Mouse (Mus musculus) forebrain, embryonic 15.5 days (tissue): Measurements from ENCODE around the gene Eif2s2. TPM values are rescaled to one million over a fixed set of nuclear protein-coding genes. Genes with fewer than 3 reads are reported as not detected.
"Not testable (repeated sequence)": the region's sequence is repeated elsewhere in the genome, so short reads cannot be mapped to it uniquely, and the experiment has no call there.

Source experiments
- ATAC-seq: fragments of 200-750 bp; cut with Nextera tagmentation; replicated peaks from 2 replicates; pipeline ENCODE4 v1.8.0; 2017; ENCODE audit warnings: mild to moderate bottlenecking, moderate TSS enrichment, moderate library complexity
- H3K27ac ChIP-seq: fragments of 300-500 bp; sonication (generic); replicated peaks from 2 replicates; pipeline ENCODE4 v1.5.1; 2015; ENCODE audit warnings: mild to moderate bottlenecking, inconsistent platforms
- H3K27me3 ChIP-seq: fragments of 300-500 bp; sonication (generic); 2 replicates; pipeline ENCODE4 v1.6.1; 2015; ENCODE audit warnings: inconsistent platforms
- H3K36me3 ChIP-seq: fragments of 300-500 bp; sonication (generic); 2 replicates; pipeline ENCODE4 v1.6.1; 2015; ENCODE audit warnings: mild to moderate bottlenecking, inconsistent platforms
- H3K4me1 ChIP-seq: fragments of 300-500 bp; sonication (generic); 2 replicates; pipeline ENCODE4 v1.6.1; 2015; ENCODE audit warnings: inconsistent platforms
- H3K4me2 ChIP-seq: fragments of 300-500 bp; sonication (generic); replicated peaks from 2 replicates; pipeline ENCODE4 v1.6.1; 2015; ENCODE audit warnings: mild to moderate bottlenecking, inconsistent platforms
- H3K4me3 ChIP-seq: fragments of 300-500 bp; sonication (generic); 2 replicates; pipeline ENCODE4 v1.5.1; 2015; ENCODE audit warnings: mild to moderate bottlenecking, inconsistent platforms
- H3K9ac ChIP-seq: fragments of 300-500 bp; sonication (generic); replicated peaks from 2 replicates; pipeline ENCODE4 v1.6.1; 2015; ENCODE audit warnings: mild to moderate bottlenecking, inconsistent platforms
- H3K9me3 ChIP-seq: fragments of 300-500 bp; sonication (generic); 2 replicates; pipeline ENCODE4 v1.6.1; 2016; ENCODE audit warnings: inconsistent platforms
- WGBS: fragments of 180-500 bp; shearing (Covaris S2); methylation state at CpG from one replicate; pipeline ENCODE4 v1.1.7; 2015; ENCODE audit warnings: mixed read lengths; 5-methylcytosine and 5-hydroxymethylcytosine counted together
- polyA plus RNA-seq: library from polyadenylated mRNA; unstranded; fragments of >200 nt; fragmentation: Nextera tagmentation; extraction: Ambion mirVana; gene quantifications from 2 replicates; pipeline ENCODE4 v1.2.1, GENCODE M21; 2015

Gene Eif2s2
- polyA plus RNA-seq, result 69.1 and 70.9 TPM in 2 replicates

GRCm38 (mm10) chr2:154892201-154893044 lies at the start of gene Eif2s2:
Gene Eif2s2, minus strand, starts transcription at chr2:154892935.
- Histone ChIP-seq H3K36me3 (peaks cover 4% of the 10 kb centered on the region; the same call in 1 of the 2 replicates), H3K27me3 (peaks cover 3% of the 10 kb centered on the region; the same call in 1 of the 2 replicates), H3K4me2 (peak within 1 kb of the TSS; percentile 70), H3K4me3 (peak within 1 kb of the TSS; percentile 94), H3K4me1 (peaks cover 26% of the 10 kb centered on the region), H3K27ac (peak within 1 kb of the TSS; percentile 76), H3K9me3 (no peaks in the 10 kb centered on the region), H3K9ac (peak within 1 kb of the TSS; percentile 85)
- WGBS, result under 1% methylated on average over 75 of the region's 75 CpGs
- ATAC-seq, result peak; percentile 99

- Histone ChIP-seq H3K27ac (no peak overlapping the region), H3K9ac (no peak overlapping the region), H3K4me2 (no peak overlapping the region), H3K9me3 (no peaks in the 10 kb centered on the region), H3K36me3 (no peaks in the 10 kb centered on the region), H3K4me1 (peaks cover 8% of the 10 kb centered on the region), H3K4me3 (no peak overlapping the region), H3K27me3 (no peaks in the 10 kb centered on the region)
- no peak for ATAC-seq
- 56% methylated on average over 10 of the region's 10 CpGs for WGBS
These were observed 49.2 kb upstream of the Eif2s2 start for GRCm38 (mm10) chr2:154941952-154942351.

- ATAC-seq, result no peak
- H3K9ac ChIP-seq, result no peak overlapping the region
- H3K9me3 ChIP-seq, result no peaks in the 10 kb centered on the region
- no peak overlapping the region for H3K4me3 ChIP-seq
- WGBS, result 89% methylated on average over 8 of the region's 8 CpGs
- H3K4me1 ChIP-seq, result peaks cover 5% of the 10 kb centered on the region
- H3K36me3 ChIP-seq, result no peaks in the 10 kb centered on the region
- H3K4me2 ChIP-seq, result no peak overlapping the region
- H3K27ac ChIP-seq, result no peak overlapping the region
- H3K27me3 ChIP-seq, result no peaks in the 10 kb centered on the region
These were observed 45.0 kb upstream of the Eif2s2 start for GRCm38 (mm10) chr2:154937547-154938390.

- ATAC-seq, result no peak
- Histone ChIP-seq H3K4me2 (no peak overlapping the region), H3K27ac (no peak overlapping the region), H3K9me3 (no peaks in the 10 kb centered on the region), H3K9ac (no peak overlapping the region), H3K4me3 (no peak overlapping the region), H3K27me3 (no peaks in the 10 kb centered on the region), H3K36me3 (no peaks in the 10 kb centered on the region), H3K4me1 (no peaks in the 10 kb centered on the region)
- WGBS, result 68% methylated on average over 11 of the region's 11 CpGs
These were observed 43.9 kb upstream of the Eif2s2 start for GRCm38 (mm10) chr2:154936536-154937155.

GRCm38 (mm10) chr2:154936106-154936505 lies 43.4 kb upstream of the Eif2s2 start:
- no peaks in the 10 kb centered on the region for H3K9me3 ChIP-seq
- no peak overlapping the region for H3K4me3 ChIP-seq
- no peak overlapping the region for H3K4me2 ChIP-seq
- ATAC-seq, result no peak
- H3K4me1 ChIP-seq, result no peaks in the 10 kb centered on the region
- WGBS, result 66% methylated on average over 6 of the region's 6 CpGs
- H3K27me3 ChIP-seq, result no peaks in the 10 kb centered on the region
- H3K9ac ChIP-seq, result no peak overlapping the region
- H3K36me3 ChIP-seq, result no peaks in the 10 kb centered on the region
- no peak overlapping the region for H3K27ac ChIP-seq

- ATAC-seq, result no peak
- H3K9ac ChIP-seq, result no peak overlapping the region
- H3K36me3 ChIP-seq, result no peaks in the 10 kb centered on the region
- H3K4me1 ChIP-seq, result no peaks in the 10 kb centered on the region
- H3K4me2 ChIP-seq, result no peak overlapping the region
- H3K9me3 ChIP-seq, result no peaks in the 10 kb centered on the region
- H3K4me3 ChIP-seq, result no peak overlapping the region
- no peaks in the 10 kb centered on the region for H3K27me3 ChIP-seq
- 58% methylated on average over 4 of the region's 4 CpGs for WGBS
- H3K27ac ChIP-seq, result no peak overlapping the region
These were observed 41.1 kb upstream of the Eif2s2 start for GRCm38 (mm10) chr2:154933884-154934283.

- 47% methylated on average over 2 of the region's 2 CpGs for WGBS
- Histone ChIP-seq H3K27me3 (no peaks in the 10 kb centered on the region), H3K27ac (no peak overlapping the region), H3K4me2 (no peak overlapping the region), H3K4me3 (no peak overlapping the region), H3K36me3 (no peaks in the 10 kb centered on the region), H3K9me3 (no peaks in the 10 kb centered on the region), H3K4me1 (peaks cover 12% of the 10 kb centered on the region), H3K9ac (no peak overlapping the region)
- ATAC-seq, result no peak
These were observed 35.6 kb upstream of the Eif2s2 start for GRCm38 (mm10) chr2:154928298-154928697.

- H3K9me3 ChIP-seq, result no peaks in the 10 kb centered on the region
- no peak overlapping the region for H3K27ac ChIP-seq
- 87% methylated on average over 6 of the region's 6 CpGs for WGBS
- no peak overlapping the region for H3K4me3 ChIP-seq
- H3K4me2 ChIP-seq, result no peak overlapping the region
- no peaks in the 10 kb centered on the region for H3K36me3 ChIP-seq
- H3K4me1 ChIP-seq, result peaks cover 12% of the 10 kb centered on the region
- no peak overlapping the region for H3K9ac ChIP-seq
- no peak for ATAC-seq
- no peaks in the 10 kb centered on the region for H3K27me3 ChIP-seq
These were observed 34.1 kb upstream of the Eif2s2 start for GRCm38 (mm10) chr2:154926843-154927242.

- no peak for ATAC-seq
- no peak overlapping the region for H3K9ac ChIP-seq
- H3K4me1 ChIP-seq, result peaks cover 12% of the 10 kb centered on the region
- no peaks in the 10 kb centered on the region for H3K36me3 ChIP-seq
- no peak overlapping the region for H3K4me3 ChIP-seq
- H3K9me3 ChIP-seq, result no peaks in the 10 kb centered on the region
- H3K4me2 ChIP-seq, result no peak overlapping the region
- 9% methylated on average over 7 of the region's 7 CpGs for WGBS
- peak overlapping the region; percentile 67 for H3K27ac ChIP-seq
- H3K27me3 ChIP-seq, result no peaks in the 10 kb centered on the region
These were observed 32.8 kb upstream of the Eif2s2 start for GRCm38 (mm10) chr2:154925411-154926031.

GRCm38 (mm10) chr2:154922134-154922533 lies 29.4 kb upstream of the Eif2s2 start:
- WGBS, result no CpG with 5 or more reads among the region's 4 CpGs
- not testable (repeated sequence) for H3K36me3 ChIP-seq

GRCm38 (mm10) chr2:154920896-154921295 lies 28.2 kb upstream of the Eif2s2 start:
- H3K36me3 ChIP-seq, result no peaks in the 10 kb centered on the region
- 92% methylated on average over 7 of the region's 7 CpGs for whole genome bisulfite sequencing
- ATAC-seq, result no peak

More at GRCm38 (mm10) chr2:154922134-154922533, 29.4 kb upstream of the Eif2s2 start:
- not testable (repeated sequence) for H3K9ac ChIP-seq, H3K27ac ChIP-seq, ATAC-seq, H3K27me3 ChIP-seq, H3K9me3 ChIP-seq, H3K4me3 ChIP-seq, H3K4me2 ChIP-seq
- H3K4me1 ChIP-seq, result peaks cover 12% of the 10 kb centered on the region

More at GRCm38 (mm10) chr2:154920896-154921295, 28.2 kb upstream of the Eif2s2 start:
- no peak overlapping the region for H3K4me3 ChIP-seq
- H3K9me3 ChIP-seq, result no peaks in the 10 kb centered on the region
- H3K4me1 ChIP-seq, result peaks cover 9% of the 10 kb centered on the region
- no peak overlapping the region for H3K9ac ChIP-seq
- H3K27me3 ChIP-seq, result no peaks in the 10 kb centered on the region
- no peak overlapping the region for H3K4me2 ChIP-seq
- H3K27ac ChIP-seq, result no peak overlapping the region
